Mouse (Mus musculus): ENCODE results near the gene Paf1. TPM values are rescaled to one million over a fixed set of nuclear protein-coding genes. Genes with fewer than 3 reads are reported as not detected.

The Paf1 gene
- polyA plus RNA-seq, 1 experiment from 2014 or later: 67.6 TPM

- H3K4me3 ChIP-seq: no peak overlapping the region
- H3K27me3 ChIP-seq: no peaks in the 10 kb centered on the region
- H3K4me1 ChIP-seq: no peaks in the 10 kb centered on the region; the same call in 1 of the 2 replicates
- no peak overlapping the region for H3K4me2 ChIP-seq
- H3K9ac ChIP-seq: no peak overlapping the region
- no peak overlapping the region for H3K27ac ChIP-seq
- no peak for ATAC-seq (ENCODE audit: insufficient number of reproducible peaks, low FRiP score, low TSS enrichment, low read depth)
- no peaks in the 10 kb centered on the region for H3K36me3 ChIP-seq
- WGBS: 81% methylated on average over 13 of the region's 13 CpGs
- no peaks in the 10 kb centered on the region for H3K9me3 ChIP-seq
Observed at GRCm38 (mm10) chr7:28444344-28444974, 51.7 kb downstream of the Paf1 start.

- no peaks in the 10 kb centered on the region for H3K9me3 ChIP-seq
- H3K9ac ChIP-seq: no peak overlapping the region
- no peaks in the 10 kb centered on the region for H3K36me3 ChIP-seq
- no peaks in the 10 kb centered on the region for H3K27me3 ChIP-seq
- H3K27ac ChIP-seq: no peak overlapping the region
- 7% methylated on average over 12 of the region's 12 CpGs for WGBS
- no peak overlapping the region for H3K4me2 ChIP-seq
- no peak overlapping the region for H3K4me3 ChIP-seq
- no peak for ATAC-seq (ENCODE audit: insufficient number of reproducible peaks, low FRiP score, low TSS enrichment, low read depth)
- H3K4me1 ChIP-seq: peaks cover 2% of the 10 kb centered on the region; the same call in 1 of the 2 replicates
Observed at GRCm38 (mm10) chr7:28446446-28446845, 53.7 kb downstream of the Paf1 start.

GRCm38 (mm10) chr7:28447101-28447830, 54.5 kb downstream of the Paf1 start:
- Histone ChIP-seq H3K9ac (no peak overlapping the region), H3K27ac (no peak overlapping the region), H3K4me2 (no peak overlapping the region), H3K27me3 (no peaks in the 10 kb centered on the region), H3K9me3 (no peaks in the 10 kb centered on the region), H3K36me3 (no peaks in the 10 kb centered on the region), H3K4me1 (peaks cover 4% of the 10 kb centered on the region; the same call in 1 of the 2 replicates), H3K4me3 (no peak overlapping the region)
- 16% methylated on average over 12 of the region's 12 CpGs for WGBS
- no peak for ATAC-seq (ENCODE audit: insufficient number of reproducible peaks, low FRiP score, low TSS enrichment, low read depth)

DNA sequence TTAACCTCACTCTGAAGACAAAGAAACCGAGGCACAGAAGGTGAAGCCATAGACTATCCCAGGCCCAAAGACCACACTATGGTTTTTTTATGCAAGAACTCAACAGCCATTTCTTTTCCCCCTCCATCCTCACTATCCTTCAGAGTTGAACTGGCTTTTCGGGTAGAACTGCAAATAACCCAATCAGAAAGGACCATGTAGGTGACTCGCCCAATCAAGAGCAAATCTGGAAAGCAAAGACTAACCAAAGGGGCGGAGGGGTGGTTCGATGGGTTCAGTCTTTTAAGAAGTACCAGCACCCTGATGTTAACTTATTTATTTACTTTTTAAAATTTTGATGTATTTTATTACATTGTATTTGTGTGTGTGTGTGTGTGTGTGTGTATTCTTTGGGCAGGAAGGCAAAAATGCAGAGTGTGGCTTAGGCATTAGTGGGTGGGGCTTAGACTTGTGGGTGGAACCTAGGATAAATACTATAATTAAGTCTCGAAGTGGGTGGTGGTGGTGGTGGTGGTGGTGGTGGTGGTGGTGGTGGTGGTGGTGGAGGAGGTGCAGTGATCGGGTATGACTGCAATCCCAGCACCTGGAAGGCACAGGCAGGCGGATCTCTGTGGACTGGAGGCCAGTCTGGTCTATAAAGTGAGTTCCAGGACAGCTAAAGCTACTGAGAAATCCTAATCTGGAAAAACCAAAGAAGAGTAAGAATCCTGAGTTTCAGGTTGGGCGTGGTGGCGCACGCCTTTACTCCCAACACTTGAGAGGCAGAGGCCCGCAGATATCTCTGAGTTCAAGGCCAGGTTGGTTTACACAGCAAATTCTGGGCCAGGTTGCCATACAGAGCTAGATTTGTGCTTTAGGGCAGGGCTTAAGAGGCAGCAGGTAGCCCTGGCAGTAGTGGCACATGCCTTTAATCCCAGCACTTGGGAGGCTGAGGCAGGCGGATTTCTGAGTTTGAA, 55.4 kb downstream of the Paf1 start:
- no peaks in the 10 kb centered on the region for H3K36me3 ChIP-seq
- no peak overlapping the region for H3K27ac ChIP-seq
- H3K4me3 ChIP-seq: no peak overlapping the region
- ATAC-seq (ENCODE audit: insufficient number of reproducible peaks, low FRiP score, low TSS enrichment, low read depth): no peak
- WGBS: 59% methylated on average over 13 of the region's 13 CpGs
- no peak overlapping the region for H3K9ac ChIP-seq
- H3K4me1 ChIP-seq: peaks cover 11% of the 10 kb centered on the region
- no peaks in the 10 kb centered on the region for H3K27me3 ChIP-seq
- H3K4me2 ChIP-seq: no peak overlapping the region
- H3K9me3 ChIP-seq: no peaks in the 10 kb centered on the region

Other genes starting within 250 kb of the Paf1 start
- 105 and 110 TPM in 2 replicates for gene Fbl, start 223.2 kb upstream of the Paf1 start, polyA plus RNA-seq (2015; fragmentation: Nextera tagmentation; extraction: Ambion mirVana)
- 9.2 and 11.7 TPM in 2 replicates for gene Dyrk1b, start 213.5 kb upstream of the Paf1 start, polyA plus RNA-seq (2015; fragmentation: Nextera tagmentation; extraction: Ambion mirVana)
- 2.8 and 3.5 TPM in 2 replicates for gene Eid2, start 125.1 kb upstream of the Paf1 start, polyA plus RNA-seq (2015; fragmentation: Nextera tagmentation; extraction: Ambion mirVana)
- gene Eid2b, start 115.2 kb upstream of the Paf1 start, polyA plus RNA-seq (2015; fragmentation: Nextera tagmentation; extraction: Ambion mirVana): 12.6 and 12.8 TPM in 2 replicates
- 1.0 TPM in 1 of 2 replicates, not detected in the other for gene Selenov, start 101.8 kb upstream of the Paf1 start, polyA plus RNA-seq (2015; fragmentation: Nextera tagmentation; extraction: Ambion mirVana)
- 0.35 and 0.53 TPM in 2 replicates for gene Dll3, start 90.7 kb upstream of the Paf1 start, polyA plus RNA-seq (2015; fragmentation: Nextera tagmentation; extraction: Ambion mirVana)
- 115 and 126 TPM in 2 replicates for gene Timm50, start 80.9 kb upstream of the Paf1 start, polyA plus RNA-seq (2015; fragmentation: Nextera tagmentation; extraction: Ambion mirVana)
- gene Supt5, start 54.2 kb upstream of the Paf1 start, polyA plus RNA-seq (2015; fragmentation: Nextera tagmentation; extraction: Ambion mirVana): 95.3 and 98.0 TPM in 2 replicates
- 822 and 1,022 TPM in 2 replicates for gene Rps16, start 42.3 kb upstream of the Paf1 start, polyA plus RNA-seq (2015; fragmentation: Nextera tagmentation; extraction: Ambion mirVana)
- gene Plekhg2, start 20.4 kb upstream of the Paf1 start, polyA plus RNA-seq (2015; fragmentation: Nextera tagmentation; extraction: Ambion mirVana): 54.4 and 54.8 TPM in 2 replicates
- 22.8 and 26.0 TPM in 2 replicates for gene Zfp36, start 12.7 kb upstream of the Paf1 start, polyA plus RNA-seq (2015; fragmentation: Nextera tagmentation; extraction: Ambion mirVana)
- gene Med29, start 243 bp upstream of the Paf1 start, polyA plus RNA-seq (2015; fragmentation: Nextera tagmentation; extraction: Ambion mirVana): 44.8 and 45.1 TPM in 2 replicates
- gene Gmfg, start 44.5 kb downstream of the Paf1 start, polyA plus RNA-seq (2015; fragmentation: Nextera tagmentation; extraction: Ambion mirVana): 18.1 and 19.3 TPM in 2 replicates
- gene Lrfn1, start 59.0 kb downstream of the Paf1 start, polyA plus RNA-seq (2015; fragmentation: Nextera tagmentation; extraction: Ambion mirVana): 3.1 and 3.5 TPM in 2 replicates
- not detected in 2 replicates for gene Ifnl2, start 117.5 kb downstream of the Paf1 start, polyA plus RNA-seq (2015; fragmentation: Nextera tagmentation; extraction: Ambion mirVana)
- gene Ifnl3, start 129.9 kb downstream of the Paf1 start, polyA plus RNA-seq (2015; fragmentation: Nextera tagmentation; extraction: Ambion mirVana): not detected in 2 replicates
- not detected in 2 replicates for gene Sycn, start 147.9 kb downstream of the Paf1 start, polyA plus RNA-seq (2015; fragmentation: Nextera tagmentation; extraction: Ambion mirVana)
- gene Nccrp1, start 154.3 kb downstream of the Paf1 start, polyA plus RNA-seq (2015; fragmentation: Nextera tagmentation; extraction: Ambion mirVana): 1.6 and 2.3 TPM in 2 replicates
- 26.3 and 28.3 TPM in 2 replicates for gene Samd4b, start 205.2 kb downstream of the Paf1 start, polyA plus RNA-seq (2015; fragmentation: Nextera tagmentation; extraction: Ambion mirVana)
- gene Pak4, start 205.2 kb downstream of the Paf1 start, polyA plus RNA-seq (2015; fragmentation: Nextera tagmentation; extraction: Ambion mirVana): 33.7 and 34.9 TPM in 2 replicates
- 1.8 and 1.9 TPM in 2 replicates for gene Acp7, start 238.4 kb downstream of the Paf1 start, polyA plus RNA-seq (2015; fragmentation: Nextera tagmentation; extraction: Ambion mirVana)